Mouse (Mus musculus) heart, postnatal 14 days (tissue): Measurements from ENCODE around the gene Tmod2. TPM values are rescaled to one million over a fixed set of nuclear protein-coding genes. Genes with fewer than 3 reads are reported as not detected.

Experiments
- total RNA-seq, 2 experiments: library from RNA; stranded (reverse); gene quantifications; 2 replicates each; pipeline ENCODE4 v1.2.3; 2021

Tmod2 gene
- total RNA-seq, 2 experiments from 2014 or later = 4.6 to 5.0 TPM

Other genes starting within 250 kb of the Tmod2 start
- 10 to 100 TPM; 36.2 to 38.2 TPM for gene Mapk6, start 201.3 kb downstream of the Tmod2 start, total RNA-seq
- 10 to 100 TPM; 15.3 to 20.0 TPM for gene Leo1, start 169.8 kb downstream of the Tmod2 start, total RNA-seq
- gene Tmod3, start 51.7 kb downstream of the Tmod2 start, total RNA-seq = 10 to 100 TPM; 85.9 to 86.1 TPM
- 1 to 10 TPM; 8.2 to 8.7 TPM for gene Lysmd2, start 14.4 kb upstream of the Tmod2 start, total RNA-seq
- gene Scg3, start 72.7 kb upstream of the Tmod2 start, total RNA-seq = under 1 TPM; 0.49 to 0.62 TPM
- gene Bmp5, start 164.0 kb upstream of the Tmod2 start, total RNA-seq = 1 to 10 TPM; 1.1 to 1.4 TPM